Mouse (Mus musculus) liver, embryonic 15.5 days (tissue): ENCODE data around the gene Rgs6. TPM values are rescaled to one million over a fixed set of nuclear protein-coding genes. Genes with fewer than 3 reads are reported as not detected.

ENCODE experiments used
- ATAC-seq: fragments of 200-750 bp; cut with Nextera tagmentation; 2 replicates; pipeline ENCODE4 v1.8.0; 2017; ENCODE audit warnings: moderate number of reproducible peaks, mild to moderate bottlenecking, moderate library complexity; ENCODE audit not compliant: insufficient read depth
- H3K27ac ChIP-seq: fragments of 300-500 bp; sonication (generic); replicated peaks from 2 replicates; pipeline ENCODE4 v1.5.1; 2015; ENCODE audit warnings: mild to moderate bottlenecking, inconsistent platforms
- H3K27me3 ChIP-seq: fragments of 300-500 bp; sonication (generic); 2 replicates; pipeline ENCODE4 v1.6.1; 2015; ENCODE audit warnings: mild to moderate bottlenecking, inconsistent platforms
- H3K36me3 ChIP-seq: fragments of 300-500 bp; sonication (generic); replicated peaks from 2 replicates; pipeline ENCODE4 v1.6.1; 2015; ENCODE audit warnings: moderate library complexity, mild to moderate bottlenecking, inconsistent platforms
- H3K4me1 ChIP-seq: fragments of 300-500 bp; sonication (generic); replicated peaks from 2 replicates; pipeline ENCODE4 v1.6.1; 2015; ENCODE audit warnings: inconsistent platforms
- H3K4me2 ChIP-seq: fragments of 300-500 bp; sonication (generic); 2 replicates; pipeline ENCODE4 v1.6.1; 2015; ENCODE audit warnings: moderate library complexity, mild to moderate bottlenecking, inconsistent platforms
- H3K4me3 ChIP-seq: fragments of 300-500 bp; sonication (generic); replicated peaks from 2 replicates; pipeline ENCODE4 v1.5.1; 2015; ENCODE audit warnings: mild to moderate bottlenecking, inconsistent platforms
- H3K9ac ChIP-seq: fragments of 300-500 bp; sonication (generic); 2 replicates; pipeline ENCODE4 v1.6.1; 2015; ENCODE audit warnings: moderate library complexity, mild to moderate bottlenecking, inconsistent platforms
- H3K9me3 ChIP-seq: fragments of 300-500 bp; sonication (generic); replicated peaks from 2 replicates; pipeline ENCODE4 v1.6.1; 2016; ENCODE audit warnings: inconsistent platforms
- whole genome bisulfite sequencing: fragments of 180-500 bp; shearing (Covaris S2); methylation state at CpG from one replicate; pipeline ENCODE4 v1.1.7; 2015; ENCODE audit warnings: mixed read lengths; ENCODE audit not compliant: insufficient replicate concordance; 5-methylcytosine and 5-hydroxymethylcytosine counted together
- polyA plus RNA-seq: library from polyadenylated mRNA; unstranded; fragments of >200 nt; fragmentation: Nextera tagmentation; extraction: Ambion mirVana; gene quantifications from 2 replicates; pipeline ENCODE4 v1.2.1, GENCODE M21; 2015

Rgs6 gene
- polyA plus RNA-seq, 1 experiment from 2014 or later, result 0.10 TPM

DNA sequence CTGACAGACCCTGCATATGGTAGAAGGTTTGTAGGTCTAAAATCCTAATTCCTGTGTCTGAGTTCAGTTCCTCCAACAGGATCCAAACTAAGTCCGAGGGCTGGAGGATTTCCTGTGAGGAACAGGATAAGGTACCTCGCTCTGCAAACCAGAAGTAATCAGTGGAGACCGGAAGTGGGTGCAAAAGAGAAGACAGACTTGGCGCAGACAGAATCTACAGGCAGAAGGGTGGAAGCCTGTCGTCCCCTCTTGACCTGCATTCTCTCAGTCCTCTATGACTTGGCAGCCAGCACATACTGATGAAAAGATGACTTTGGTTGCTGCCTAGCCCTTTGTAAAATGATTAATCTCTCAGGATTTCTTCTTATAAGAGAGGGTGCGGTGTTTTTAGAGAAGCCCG, 450.7 kb downstream of the Rgs6 start:
- 30% methylated on average over 7 of the region's 7 CpGs for WGBS
- no peak for ATAC-seq
- Histone ChIP-seq H3K9ac (no peak overlapping the region), H3K4me2 (no peak overlapping the region), H3K36me3 (no peaks in the 10 kb centered on the region), H3K9me3 (no peaks in the 10 kb centered on the region), H3K27ac (no peak overlapping the region), H3K4me1 (no peaks in the 10 kb centered on the region), H3K4me3 (no peak overlapping the region), H3K27me3 (no peaks in the 10 kb centered on the region)

DNA sequence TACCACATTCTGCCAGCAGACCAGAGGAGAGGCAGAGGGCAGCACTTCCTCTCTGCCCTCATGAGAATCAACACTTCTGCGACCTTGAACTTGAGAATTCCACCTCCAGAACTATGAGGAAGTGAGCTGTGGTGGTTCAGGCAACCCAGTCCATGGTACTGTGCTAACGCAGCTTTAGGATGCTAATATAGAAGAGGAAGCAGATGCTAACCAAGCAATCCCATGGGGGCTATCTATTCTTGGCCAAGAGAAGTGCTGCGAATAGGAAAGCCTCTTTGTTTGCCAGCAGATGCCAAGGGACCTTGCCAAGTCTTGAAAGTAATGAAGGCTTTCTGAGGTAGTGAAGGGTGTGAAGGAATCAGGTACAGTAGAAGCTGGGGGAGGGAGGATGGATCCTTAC, 451.8 kb downstream of the Rgs6 start:
- Histone ChIP-seq H3K9ac (no peak overlapping the region), H3K36me3 (no peaks in the 10 kb centered on the region), H3K4me3 (no peak overlapping the region), H3K4me1 (no peaks in the 10 kb centered on the region), H3K9me3 (no peaks in the 10 kb centered on the region), H3K27ac (no peak overlapping the region), H3K27me3 (no peaks in the 10 kb centered on the region), H3K4me2 (no peak overlapping the region)
- 18% methylated on average over 3 of the region's 3 CpGs for WGBS
- ATAC-seq, result no peak

DNA sequence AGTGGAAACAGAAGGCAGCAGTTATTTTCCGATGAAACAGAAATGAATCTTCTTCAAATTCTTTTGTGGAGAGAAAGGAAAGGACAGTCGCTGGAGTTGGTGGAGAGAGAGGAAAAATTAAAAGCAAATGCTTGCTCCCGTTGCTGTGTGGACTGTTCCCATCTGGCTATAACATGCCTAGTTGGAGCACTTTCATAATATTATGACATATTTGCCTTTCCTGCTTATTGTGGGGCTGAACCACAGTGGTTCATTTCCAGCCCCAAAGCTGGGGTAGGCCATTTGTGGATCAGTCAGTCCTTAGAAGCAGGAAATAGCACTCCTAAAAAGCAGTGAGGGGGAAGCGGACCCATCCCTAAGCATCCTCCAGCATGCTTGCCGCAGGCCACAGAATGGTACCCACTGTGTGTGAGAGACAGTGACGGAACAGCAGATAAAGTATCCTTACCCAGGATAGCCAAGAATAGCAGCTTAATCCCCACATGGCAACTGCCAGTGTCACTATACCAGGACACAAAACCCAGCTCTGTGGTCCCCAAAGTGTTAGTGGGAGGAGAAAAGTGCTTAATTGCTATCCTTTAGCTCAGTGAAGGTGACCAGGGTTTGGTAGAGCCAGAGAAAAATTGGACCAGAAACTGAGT, 456.0 kb downstream of the Rgs6 start:
- no peak overlapping the region for H3K4me2 ChIP-seq
- 58% methylated on average over 6 of the region's 6 CpGs for WGBS

DNA sequence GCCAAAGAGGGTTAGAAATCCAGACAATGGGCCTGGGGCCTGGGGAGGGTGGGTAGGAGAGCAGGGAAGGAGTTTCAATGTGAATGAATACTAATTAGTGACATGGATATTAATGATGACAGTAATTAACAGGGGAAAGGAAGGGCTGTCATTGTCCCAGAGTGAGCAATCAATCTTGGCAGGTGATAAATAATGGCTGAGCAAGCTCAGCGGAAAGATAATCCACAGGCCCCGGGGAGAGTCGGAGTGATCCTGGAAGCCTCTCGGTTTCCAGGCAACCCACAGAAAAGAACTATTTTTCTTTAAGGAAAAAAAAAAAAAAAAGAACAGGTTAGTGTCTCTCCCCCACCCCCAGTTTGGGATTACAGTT, 456.5 kb downstream of the Rgs6 start:
- H3K4me1 ChIP-seq, result no peaks in the 10 kb centered on the region
- H3K4me3 ChIP-seq, result no peak overlapping the region
- no peaks in the 10 kb centered on the region for H3K9me3 ChIP-seq
- H3K9ac ChIP-seq, result no peak overlapping the region
- 57% methylated on average over 4 of the region's 4 CpGs for WGBS
- H3K36me3 ChIP-seq, result no peaks in the 10 kb centered on the region
- ATAC-seq, result no peak
- no peak overlapping the region for H3K27ac ChIP-seq
- H3K4me2 ChIP-seq, result no peak overlapping the region
- peaks cover 6% of the 10 kb centered on the region; the same call in 1 of the 2 replicates for H3K27me3 ChIP-seq

More for the DNA sequence above, 456.0 kb downstream of the Rgs6 start:
- no peak for ATAC-seq
- H3K9ac ChIP-seq, result no peak overlapping the region
- no peaks in the 10 kb centered on the region for H3K36me3 ChIP-seq
- H3K9me3 ChIP-seq, result no peaks in the 10 kb centered on the region
- H3K4me3 ChIP-seq, result no peak overlapping the region
- no peak overlapping the region for H3K27ac ChIP-seq
- no peaks in the 10 kb centered on the region for H3K4me1 ChIP-seq
- H3K27me3 ChIP-seq, result peaks cover 6% of the 10 kb centered on the region; the same call in 1 of the 2 replicates

DNA sequence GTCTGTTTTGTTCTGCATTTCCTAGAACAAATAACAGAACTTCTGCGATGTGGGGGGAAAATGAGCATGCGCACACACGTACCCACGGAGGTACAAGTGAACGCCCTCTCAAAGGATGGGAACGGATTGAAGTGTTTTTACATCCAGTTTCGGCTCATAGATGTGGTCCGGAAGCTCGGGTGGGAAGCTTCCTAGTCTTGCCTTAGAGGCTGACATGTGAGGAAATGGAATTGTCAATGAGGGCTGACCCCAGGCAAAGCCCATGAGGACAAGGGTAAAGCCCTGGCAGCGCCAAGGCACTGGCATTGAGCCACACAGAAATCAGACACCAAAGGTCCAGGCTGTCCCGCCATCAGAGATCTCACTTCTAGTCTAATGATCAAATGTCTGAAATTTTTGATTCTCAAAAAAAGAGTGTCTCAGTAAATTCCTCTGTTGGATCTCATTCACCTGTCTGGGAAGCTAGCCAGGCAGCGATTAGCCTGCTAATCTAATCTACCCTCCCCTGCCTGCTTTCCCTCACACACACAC, 457.0 kb downstream of the Rgs6 start:
- H3K4me3 ChIP-seq, result no peak overlapping the region
- peaks cover 6% of the 10 kb centered on the region; the same call in 1 of the 2 replicates for H3K27me3 ChIP-seq
- H3K4me1 ChIP-seq, result no peaks in the 10 kb centered on the region
- H3K9me3 ChIP-seq, result no peaks in the 10 kb centered on the region
- no peak overlapping the region for H3K27ac ChIP-seq
- no peak for ATAC-seq
- no peak overlapping the region for H3K4me2 ChIP-seq
- no peak overlapping the region for H3K9ac ChIP-seq
- WGBS, result 63% methylated on average over 12 of the region's 12 CpGs
- H3K36me3 ChIP-seq, result no peaks in the 10 kb centered on the region

DNA sequence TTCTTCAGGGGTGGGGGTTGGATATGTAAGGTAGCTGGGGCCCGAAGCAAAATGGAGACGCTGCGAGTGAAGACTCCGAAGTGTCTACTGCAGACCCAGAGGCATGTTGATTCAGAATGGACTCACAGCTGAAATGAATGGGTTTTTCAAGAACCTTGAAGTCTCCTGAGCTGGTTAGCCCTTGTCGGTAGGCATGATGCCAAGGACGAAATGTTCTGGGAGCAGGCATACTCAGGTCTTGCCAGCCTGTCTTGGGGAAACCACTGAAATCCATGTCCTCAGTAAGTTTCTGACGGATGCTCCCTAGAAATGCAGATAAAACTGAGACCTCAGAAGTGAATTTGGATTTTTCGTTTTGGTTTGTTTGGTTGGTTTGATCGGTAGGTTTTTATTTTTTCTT, 458.6 kb downstream of the Rgs6 start:
- ATAC-seq, result no peak
- no peak overlapping the region for H3K27ac ChIP-seq
- no peak overlapping the region for H3K4me3 ChIP-seq
- H3K4me1 ChIP-seq, result no peaks in the 10 kb centered on the region
- no peak overlapping the region for H3K4me2 ChIP-seq
- H3K9me3 ChIP-seq, result no peaks in the 10 kb centered on the region
- no peaks in the 10 kb centered on the region for H3K36me3 ChIP-seq
- H3K27me3 ChIP-seq, result peaks cover 6% of the 10 kb centered on the region; the same call in 1 of the 2 replicates
- WGBS, result 78% methylated on average over 9 of the region's 9 CpGs
- no peak overlapping the region for H3K9ac ChIP-seq

DNA sequence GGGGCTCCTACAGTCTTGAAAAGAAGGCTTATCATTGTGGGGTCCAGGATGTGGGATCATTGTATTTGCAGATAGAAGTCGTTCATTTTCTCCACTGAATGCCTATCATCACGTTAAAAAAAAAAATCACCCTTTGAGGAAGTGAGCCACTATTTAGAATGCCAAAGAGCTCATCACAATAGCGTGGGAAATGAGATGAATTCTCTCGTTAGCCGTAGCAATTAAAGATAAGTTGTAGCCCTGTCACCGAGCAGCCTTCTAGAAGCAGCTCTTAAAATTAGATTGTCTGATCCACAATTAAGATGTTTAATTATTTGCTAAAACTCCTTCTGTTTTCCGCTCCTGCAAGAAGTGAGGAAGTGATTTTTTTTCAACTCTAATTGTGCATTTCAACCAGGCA, 459.6 kb downstream of the Rgs6 start:
- WGBS, result 48% methylated on average over 7 of the region's 7 CpGs
- H3K4me3 ChIP-seq, result no peak overlapping the region
- no peaks in the 10 kb centered on the region for H3K36me3 ChIP-seq
- no peak overlapping the region for H3K27ac ChIP-seq
- H3K9ac ChIP-seq, result no peak overlapping the region
- H3K4me2 ChIP-seq, result no peak overlapping the region
- no peak for ATAC-seq
- no peaks in the 10 kb centered on the region for H3K9me3 ChIP-seq
- H3K4me1 ChIP-seq, result no peaks in the 10 kb centered on the region
- H3K27me3 ChIP-seq, result peaks cover 6% of the 10 kb centered on the region; the same call in 1 of the 2 replicates

DNA sequence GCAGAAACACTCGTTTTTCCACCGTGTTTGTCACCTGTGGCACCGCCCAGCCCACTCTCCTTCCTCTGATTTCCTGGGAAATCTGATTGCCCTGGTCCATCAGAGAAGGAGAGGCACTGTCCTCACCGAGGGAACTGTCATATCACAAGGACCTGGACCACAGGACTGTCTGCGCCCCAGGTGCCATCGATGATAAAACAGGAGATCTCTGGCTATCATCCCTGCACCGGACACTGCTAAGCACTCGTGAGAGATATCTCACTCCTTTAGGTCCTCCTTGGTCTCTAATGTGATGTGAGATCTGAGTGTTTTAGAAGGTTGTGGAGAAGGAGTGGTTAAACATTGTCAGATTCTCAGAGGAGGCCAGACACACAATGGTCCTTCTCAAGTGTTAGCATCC, 462.4 kb downstream of the Rgs6 start:
- H3K4me1 ChIP-seq, result no peaks in the 10 kb centered on the region
- no peak overlapping the region for H3K9ac ChIP-seq
- no peak overlapping the region for H3K4me2 ChIP-seq
- H3K27ac ChIP-seq, result no peak overlapping the region
- no peaks in the 10 kb centered on the region for H3K36me3 ChIP-seq
- no peak overlapping the region for H3K4me3 ChIP-seq
- ATAC-seq, result no peak
- peaks cover 6% of the 10 kb centered on the region; the same call in 1 of the 2 replicates for H3K27me3 ChIP-seq
- WGBS, result 42% methylated on average over 8 of the region's 8 CpGs
- H3K9me3 ChIP-seq, result 0 out of 2 replicates have a peak, but pooled peaks cover 3% of the 10 kb centered on the region

DNA sequence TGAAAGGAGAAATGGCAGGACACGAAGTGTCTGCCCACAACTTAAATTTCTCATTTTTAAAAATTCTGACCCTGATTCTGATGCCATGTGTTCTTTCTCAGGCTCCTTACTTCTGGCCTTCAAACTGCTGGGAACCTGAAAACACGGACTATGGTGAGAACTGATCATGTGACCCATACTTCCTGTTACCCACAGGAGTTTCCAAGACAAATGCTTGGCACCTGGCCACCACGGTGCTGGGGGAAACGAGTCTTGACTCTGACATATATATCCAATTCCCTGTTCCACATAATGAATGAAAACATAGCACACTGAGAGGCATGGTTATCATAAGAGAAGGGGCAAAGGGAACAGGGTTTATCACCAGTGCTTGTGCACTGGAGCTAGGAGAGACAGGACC, 464.3 kb downstream of the Rgs6 start:
- no peak overlapping the region for H3K4me3 ChIP-seq
- ATAC-seq, result no peak
- WGBS, result 46% methylated on average over 4 of the region's 4 CpGs
- H3K27me3 ChIP-seq, result no peaks in the 10 kb centered on the region
- H3K4me2 ChIP-seq, result no peak overlapping the region
- no peak overlapping the region for H3K27ac ChIP-seq
- no peaks in the 10 kb centered on the region for H3K36me3 ChIP-seq
- H3K9me3 ChIP-seq, result 0 out of 2 replicates have a peak, but pooled peaks cover 3% of the 10 kb centered on the region
- no peaks in the 10 kb centered on the region for H3K4me1 ChIP-seq
- H3K9ac ChIP-seq, result no peak overlapping the region

DNA sequence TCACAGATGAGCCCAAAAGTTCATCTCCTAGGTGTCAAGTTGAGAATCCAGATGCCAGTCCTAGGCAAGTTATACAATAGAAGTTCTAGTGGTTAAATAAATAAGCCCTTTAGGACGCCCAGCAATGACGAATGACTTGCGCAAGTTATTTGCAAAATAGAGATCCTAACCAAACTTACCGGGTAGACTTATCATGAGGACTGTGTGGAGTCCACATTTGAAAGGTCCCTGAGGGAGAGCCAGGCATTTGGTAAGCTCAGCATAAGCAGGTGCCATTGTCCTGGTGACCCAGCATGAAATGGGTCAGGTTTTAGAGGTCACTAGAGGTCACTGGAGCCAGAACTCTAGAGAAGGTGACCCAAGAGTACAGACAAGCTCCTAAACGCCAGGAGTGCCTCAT, 467.6 kb downstream of the Rgs6 start:
- Histone ChIP-seq H3K4me1 (no peaks in the 10 kb centered on the region), H3K36me3 (no peaks in the 10 kb centered on the region), H3K27ac (no peak overlapping the region), H3K9ac (no peak overlapping the region), H3K27me3 (no peaks in the 10 kb centered on the region), H3K9me3 (0 out of 2 replicates have a peak, but pooled peaks cover 3% of the 10 kb centered on the region), H3K4me3 (no peak overlapping the region), H3K4me2 (no peak overlapping the region)
- no peak for ATAC-seq
- WGBS, result 55% methylated on average over 5 of the region's 5 CpGs

DNA sequence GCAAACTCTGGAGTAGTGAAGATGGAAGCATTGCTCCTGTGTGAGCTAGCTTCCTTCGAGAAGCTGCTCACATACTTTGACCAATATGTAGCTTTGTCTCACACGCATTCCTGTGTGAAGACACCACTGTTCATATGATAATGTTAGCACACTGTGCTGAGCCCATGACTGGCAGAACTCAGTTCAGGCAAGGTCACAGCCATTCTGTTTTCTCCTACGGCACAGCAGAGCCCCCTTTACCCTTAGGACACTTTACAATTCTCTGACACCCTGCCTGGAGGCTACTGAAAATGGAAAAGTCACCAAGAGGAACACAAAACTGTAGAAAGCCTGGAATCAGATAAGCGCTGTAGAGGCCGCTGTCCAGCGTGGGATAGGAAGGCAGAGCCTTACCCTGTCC, 478.3 kb downstream of the Rgs6 start:
- Histone ChIP-seq H3K9me3 (no peaks in the 10 kb centered on the region), H3K4me2 (no peak overlapping the region), H3K4me3 (no peak overlapping the region), H3K36me3 (no peaks in the 10 kb centered on the region), H3K27ac (no peak overlapping the region), H3K27me3 (peaks cover 28% of the 10 kb centered on the region), H3K9ac (no peak overlapping the region), H3K4me1 (peaks cover 3% of the 10 kb centered on the region)
- ATAC-seq, result no peak
- 61% methylated on average over 6 of the region's 6 CpGs for WGBS

DNA sequence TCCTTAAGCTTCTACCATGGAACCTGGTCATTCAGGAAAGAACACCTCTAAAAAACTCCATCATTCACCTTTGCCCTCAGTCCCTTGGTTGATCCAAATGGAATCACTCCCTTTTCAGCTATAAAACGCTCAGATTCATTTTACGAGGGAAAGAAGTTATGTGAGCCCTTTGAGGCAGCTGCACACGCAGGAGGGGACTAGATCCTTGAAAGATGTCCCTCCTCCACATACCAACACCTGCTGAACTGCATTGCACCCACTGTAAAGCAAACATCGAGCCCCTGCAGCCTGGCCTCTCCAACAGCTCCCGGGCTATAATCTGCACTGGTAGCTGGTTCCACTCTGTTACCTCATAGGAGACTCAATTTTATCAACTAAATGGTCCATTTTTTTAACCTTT, 482.8 kb downstream of the Rgs6 start:
- Histone ChIP-seq H3K9me3 (no peaks in the 10 kb centered on the region), H3K9ac (no peak overlapping the region), H3K4me1 (peaks cover 47% of the 10 kb centered on the region), H3K4me3 (no peak overlapping the region), H3K36me3 (no peaks in the 10 kb centered on the region), H3K4me2 (no peak overlapping the region), H3K27ac (0 out of 2 replicates have a peak overlapping the region, but pooled peaks have one; percentile 98), H3K27me3 (peaks cover 7% of the 10 kb centered on the region; the same call in 1 of the 2 replicates)
- 76% methylated on average over 5 of the region's 5 CpGs for WGBS
- ATAC-seq, result no peak
